Mouse (Mus musculus): ENCODE results near the gene Slc7a11. TPM values are rescaled to one million over a fixed set of nuclear protein-coding genes. Genes with fewer than 3 reads are reported as not detected.

Slc7a11 gene
- polyA plus RNA-seq, 1 experiment: 2.1 TPM

DNA sequence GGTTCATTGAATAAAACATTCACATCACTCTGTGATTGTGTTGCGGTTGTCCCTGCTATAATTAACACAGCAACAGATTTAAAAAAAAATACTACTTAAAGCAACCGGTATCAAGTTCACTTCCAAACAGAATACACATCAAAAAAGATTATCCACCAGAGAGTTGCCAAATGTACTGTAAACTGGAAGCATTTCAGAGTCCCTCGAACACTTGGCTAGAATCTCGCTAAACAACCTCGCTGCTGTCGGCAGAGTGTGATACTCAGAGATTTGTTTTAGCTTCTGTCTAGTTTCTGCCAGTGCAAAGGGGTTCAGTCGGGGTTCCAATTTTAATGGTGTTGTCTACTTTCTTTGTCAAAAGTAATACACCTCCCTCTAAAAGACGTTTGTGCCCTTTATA lies 118.9 kb downstream of the Slc7a11 start:
- no peak for DNase-seq
- 59% methylated on average over 8 of the region's 8 CpGs for WGBS
- Histone ChIP-seq H3K4me3 (replicated peaks; ENCODE audit: extremely low read depth, low read depth, low read length) (no peak overlapping the region), H3K4me1 (ENCODE audit: control insufficient read depth, insufficient read depth, low read length) (no peaks in the 10 kb centered on the region)
- TF ChIP-seq CTCF (IDR thresholded peaks at IDR 0.05; ENCODE audit: insufficient read depth, low read length): no peak
- TF ChIP-seq POLR2A (IDR thresholded peaks at IDR 0.05; ENCODE audit: borderline replicate concordance, extremely low read depth, low read depth, low read length): no peak

DNA sequence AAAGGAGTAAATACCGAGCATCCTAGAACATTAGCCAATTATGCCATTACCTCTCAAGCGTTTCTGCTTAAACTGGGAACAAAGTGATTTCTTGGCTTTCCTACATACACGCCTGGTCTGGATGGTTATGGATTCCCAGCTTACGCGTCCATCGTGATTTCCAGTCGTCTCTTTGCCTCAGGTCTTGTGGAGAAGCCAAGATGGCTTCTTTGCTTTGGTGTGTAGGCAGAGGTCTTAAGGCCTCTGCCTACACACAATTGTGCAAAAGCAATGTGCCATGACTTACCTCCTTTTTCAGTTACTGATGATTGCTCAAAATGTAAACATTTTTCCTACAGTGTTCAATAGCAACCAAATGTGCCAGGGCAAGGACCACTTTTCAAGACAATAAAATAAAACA lies 119.5 kb downstream of the Slc7a11 start:
- no peak for DNase-seq
- H3K4me1 ChIP-seq (ENCODE audit: control insufficient read depth, insufficient read depth, low read length): no peaks in the 10 kb centered on the region
- TF ChIP-seq CTCF (IDR thresholded peaks at IDR 0.05; ENCODE audit: insufficient read depth, low read length): no peak
- no peak overlapping the region for H3K4me3 ChIP-seq (replicated peaks; ENCODE audit: extremely low read depth, low read depth, low read length)
- 94% methylated on average over 7 of the region's 7 CpGs for WGBS

DNA sequence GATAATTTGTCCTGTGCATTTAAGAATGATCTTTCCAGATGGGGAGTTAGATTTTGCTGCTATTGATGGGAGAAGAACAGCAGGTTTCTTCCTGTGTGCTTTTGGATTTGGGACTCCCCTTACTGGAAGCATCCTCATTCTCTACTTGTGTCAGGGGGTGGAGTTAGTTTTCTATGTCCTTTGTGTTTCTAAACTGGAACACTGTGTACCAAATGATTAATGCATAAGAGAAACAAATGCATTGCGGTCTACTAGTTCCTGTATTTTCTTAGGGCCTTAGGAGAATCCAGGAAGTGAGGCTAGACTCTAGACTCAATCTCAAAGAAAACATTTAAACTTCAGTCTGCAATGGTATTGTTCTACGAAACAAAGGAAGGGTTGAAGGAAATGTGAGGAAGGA lies 122.6 kb downstream of the Slc7a11 start:
- H3K4me1 ChIP-seq (ENCODE audit: control insufficient read depth, insufficient read depth, low read length): no peaks in the 10 kb centered on the region
- no peak for DNase-seq
- 54% methylated on average over 2 of the region's 2 CpGs for WGBS
- no peak for TF ChIP-seq POLR2A (IDR thresholded peaks at IDR 0.05; ENCODE audit: borderline replicate concordance, extremely low read depth, low read depth, low read length)
- no peak for TF ChIP-seq CTCF (IDR thresholded peaks at IDR 0.05; ENCODE audit: insufficient read depth, low read length)
- H3K4me3 ChIP-seq (replicated peaks; ENCODE audit: extremely low read depth, low read depth, low read length): no peak overlapping the region

DNA sequence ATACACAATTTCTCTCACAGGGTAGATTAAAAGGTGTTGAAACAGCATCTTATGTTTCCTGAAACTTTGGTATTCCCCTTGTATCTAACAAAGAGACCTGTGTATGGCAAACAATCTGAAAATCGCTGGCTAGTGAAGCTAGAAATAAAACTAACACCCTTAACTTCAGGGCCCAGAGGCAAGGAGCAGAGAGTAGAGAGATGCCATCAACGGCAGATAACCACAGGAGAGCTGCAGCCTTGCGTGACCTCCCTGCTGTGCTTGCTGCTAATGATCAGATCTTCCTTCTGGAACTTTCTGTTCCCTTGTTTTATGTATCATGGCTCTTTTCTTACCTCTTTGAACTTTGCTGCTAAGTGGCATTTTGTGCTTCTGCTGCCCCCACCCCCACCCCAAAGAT lies 125.3 kb downstream of the Slc7a11 start:
- 68% methylated on average over 3 of the region's 3 CpGs for WGBS
- DNase-seq: no peak
- TF ChIP-seq POLR2A (IDR thresholded peaks at IDR 0.05; ENCODE audit: borderline replicate concordance, extremely low read depth, low read depth, low read length): no peak
- TF ChIP-seq CTCF (IDR thresholded peaks at IDR 0.05; ENCODE audit: insufficient read depth, low read length): no peak
- Histone ChIP-seq H3K4me3 (replicated peaks; ENCODE audit: extremely low read depth, low read depth, low read length) (no peak overlapping the region), H3K4me1 (ENCODE audit: control insufficient read depth, insufficient read depth, low read length) (no peaks in the 10 kb centered on the region)

DNA sequence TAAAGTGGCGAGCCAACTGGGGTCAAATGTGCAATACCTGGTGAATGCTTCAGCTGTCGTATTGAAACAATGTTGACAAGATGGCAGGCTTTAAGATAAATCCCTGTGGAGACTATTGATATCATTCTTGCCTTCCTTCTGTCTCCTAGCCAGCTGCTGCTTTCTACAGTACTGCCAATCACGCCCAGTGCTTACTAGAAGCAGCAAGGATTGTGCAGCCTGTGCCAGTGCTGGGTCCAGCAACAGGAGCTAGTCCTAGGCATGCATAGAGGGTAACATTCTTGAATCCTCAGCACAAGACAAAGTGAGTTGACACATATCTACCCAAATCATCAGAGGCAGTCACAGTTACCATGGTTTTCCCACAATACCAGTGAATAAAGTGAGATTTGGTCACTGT lies 129.6 kb downstream of the Slc7a11 start:
- no peak for TF ChIP-seq CTCF (IDR thresholded peaks at IDR 0.05; ENCODE audit: insufficient read depth, low read length)
- TF ChIP-seq POLR2A (IDR thresholded peaks at IDR 0.05; ENCODE audit: borderline replicate concordance, extremely low read depth, low read depth, low read length): no peak
- no peak for DNase-seq
- 80% methylated on average over 3 of the region's 3 CpGs for WGBS
- no peak overlapping the region for H3K4me3 ChIP-seq (replicated peaks; ENCODE audit: extremely low read depth, low read depth, low read length)
- no peaks in the 10 kb centered on the region for H3K4me1 ChIP-seq (ENCODE audit: control insufficient read depth, insufficient read depth, low read length)

DNA sequence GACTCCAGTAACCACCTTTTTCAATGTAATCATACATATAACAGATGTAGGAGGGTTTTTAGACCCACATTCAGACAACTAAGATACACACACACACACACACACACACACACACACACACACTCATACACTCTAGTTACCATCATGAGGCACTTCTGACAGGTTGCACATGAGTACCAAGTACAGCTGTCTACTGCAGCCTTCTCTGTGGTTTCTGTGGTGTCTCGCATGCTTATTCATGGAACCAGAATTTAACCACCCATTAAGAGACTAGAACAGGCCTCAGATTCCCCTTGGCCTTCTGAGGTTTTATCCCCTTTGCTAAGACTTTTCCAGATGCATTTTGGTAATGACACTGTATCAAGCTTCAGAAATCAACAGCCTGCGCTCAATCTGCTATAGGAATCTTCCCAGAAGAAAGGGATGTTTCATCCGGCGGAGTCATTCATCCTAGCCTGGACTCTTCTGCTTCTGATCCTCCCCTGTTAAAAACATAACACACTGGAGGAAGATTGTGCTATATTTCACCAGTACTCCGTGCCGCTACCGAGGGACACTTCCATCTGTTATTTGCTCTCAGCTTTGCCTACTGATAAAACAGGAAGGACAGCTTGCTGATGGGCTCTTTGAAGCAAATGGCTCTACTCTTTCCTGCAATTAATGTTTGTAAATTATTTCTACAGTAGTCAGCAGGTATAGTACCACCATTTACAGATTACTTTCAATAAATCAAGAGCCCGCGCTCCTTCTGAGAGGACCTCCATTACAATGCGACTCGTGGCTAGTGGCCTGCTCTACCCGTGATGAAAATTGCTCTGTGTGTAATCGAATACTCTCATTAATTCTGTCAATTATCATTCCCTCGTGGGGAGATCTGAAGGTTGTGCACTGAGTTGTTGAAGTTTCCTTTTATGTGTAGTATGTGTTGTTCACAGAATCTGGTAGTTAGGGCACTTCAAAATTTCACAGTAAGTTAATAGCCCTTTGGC lies 135.8 kb downstream of the Slc7a11 start:
- DNase-seq: no peak
- 75% methylated on average over 14 of the region's 14 CpGs for WGBS

DNA sequence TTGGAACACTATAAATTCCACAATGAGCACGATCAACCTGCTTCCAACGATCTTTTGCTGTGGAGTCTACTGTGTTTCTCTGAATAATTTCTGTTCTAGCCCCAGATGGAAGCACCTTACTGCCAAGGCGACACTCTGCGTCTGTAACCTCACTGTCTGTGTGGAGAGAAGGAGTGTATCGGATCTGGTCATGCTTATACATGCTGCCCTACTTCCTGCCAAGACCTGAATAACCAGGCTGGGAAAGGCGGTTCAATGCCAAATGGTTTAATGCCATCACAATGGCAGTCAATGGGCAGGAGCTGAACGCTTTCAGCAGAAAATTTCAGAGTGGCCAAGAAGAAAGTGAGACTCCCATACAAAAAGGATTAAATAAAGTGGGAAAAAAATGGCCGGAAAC lies 137.1 kb downstream of the Slc7a11 start:
- 87% methylated on average over 8 of the region's 8 CpGs for WGBS
- H3K4me1 ChIP-seq (ENCODE audit: control insufficient read depth, insufficient read depth, low read length): no peaks in the 10 kb centered on the region
- TF ChIP-seq POLR2A (IDR thresholded peaks at IDR 0.05; ENCODE audit: borderline replicate concordance, extremely low read depth, low read depth, low read length) (no peak), CTCF (IDR thresholded peaks at IDR 0.05; ENCODE audit: insufficient read depth, low read length) (no peak)
- DNase-seq: no peak
- no peak overlapping the region for H3K4me3 ChIP-seq (replicated peaks; ENCODE audit: extremely low read depth, low read depth, low read length)

More for the DNA sequence above, 135.8 kb downstream of the Slc7a11 start:
- Histone ChIP-seq H3K4me3 (replicated peaks; ENCODE audit: extremely low read depth, low read depth, low read length) (no peak overlapping the region), H3K4me1 (ENCODE audit: control insufficient read depth, insufficient read depth, low read length) (no peaks in the 10 kb centered on the region)
- TF ChIP-seq POLR2A (IDR thresholded peaks at IDR 0.05; ENCODE audit: borderline replicate concordance, extremely low read depth, low read depth, low read length) (no peak), CTCF (IDR thresholded peaks at IDR 0.05; ENCODE audit: insufficient read depth, low read length) (no peak)

DNA sequence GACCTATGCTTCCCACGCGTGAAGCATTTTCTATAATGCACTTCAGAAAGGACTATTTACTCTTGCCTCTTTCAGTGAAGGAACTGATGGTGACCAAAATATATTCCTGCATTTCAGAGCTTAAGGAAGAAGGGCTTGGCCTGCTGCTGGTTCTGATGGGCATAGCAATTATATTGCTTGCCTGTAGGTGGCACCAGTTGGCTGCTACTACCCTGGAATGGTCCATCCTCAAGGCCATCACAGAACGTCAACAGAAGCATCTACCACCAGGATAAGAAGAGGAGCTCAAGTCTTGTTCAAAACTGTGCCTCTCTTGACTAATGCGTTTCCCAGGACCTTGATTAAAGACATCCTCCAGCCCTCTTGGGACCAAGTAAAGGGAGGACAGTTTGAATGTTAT lies 139.3 kb downstream of the Slc7a11 start:
- peak; percentile 21 for DNase-seq
- WGBS: 57% methylated on average over 4 of the region's 4 CpGs
- TF ChIP-seq CTCF (IDR thresholded peaks at IDR 0.05; ENCODE audit: insufficient read depth, low read length) (peak; percentile 77), POLR2A (IDR thresholded peaks at IDR 0.05; ENCODE audit: borderline replicate concordance, extremely low read depth, low read depth, low read length) (no peak)
- Histone ChIP-seq H3K4me3 (replicated peaks; ENCODE audit: extremely low read depth, low read depth, low read length) (no peak overlapping the region), H3K4me1 (ENCODE audit: control insufficient read depth, insufficient read depth, low read length) (no peaks in the 10 kb centered on the region)

DNA sequence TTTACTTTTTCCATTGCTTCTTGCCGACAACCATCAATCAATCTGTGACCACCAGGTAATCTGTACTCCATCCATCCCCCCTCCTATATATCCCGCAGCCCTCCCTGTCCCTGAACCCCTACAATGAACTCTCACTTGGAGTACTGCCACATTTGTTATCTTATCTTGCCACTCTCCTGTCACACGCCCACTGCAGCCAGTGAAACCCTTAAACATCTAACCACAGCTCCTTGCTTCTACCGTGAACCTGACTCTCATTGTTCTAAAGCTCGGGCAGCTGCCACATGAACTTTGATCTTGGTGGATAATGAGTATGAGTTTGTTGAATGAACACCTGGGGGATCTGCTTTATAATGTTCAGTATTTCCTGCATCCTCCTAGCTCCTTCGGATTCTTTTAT lies 140.8 kb downstream of the Slc7a11 start:
- no peak for TF ChIP-seq POLR2A (IDR thresholded peaks at IDR 0.05; ENCODE audit: borderline replicate concordance, extremely low read depth, low read depth, low read length)
- no peak for TF ChIP-seq CTCF (IDR thresholded peaks at IDR 0.05; ENCODE audit: insufficient read depth, low read length)
- H3K4me1 ChIP-seq (ENCODE audit: control insufficient read depth, insufficient read depth, low read length): no peaks in the 10 kb centered on the region
- no peak overlapping the region for H3K4me3 ChIP-seq (replicated peaks; ENCODE audit: extremely low read depth, low read depth, low read length)
- 30% methylated on average over 6 of the region's 6 CpGs for WGBS
- DNase-seq: no peak

DNA sequence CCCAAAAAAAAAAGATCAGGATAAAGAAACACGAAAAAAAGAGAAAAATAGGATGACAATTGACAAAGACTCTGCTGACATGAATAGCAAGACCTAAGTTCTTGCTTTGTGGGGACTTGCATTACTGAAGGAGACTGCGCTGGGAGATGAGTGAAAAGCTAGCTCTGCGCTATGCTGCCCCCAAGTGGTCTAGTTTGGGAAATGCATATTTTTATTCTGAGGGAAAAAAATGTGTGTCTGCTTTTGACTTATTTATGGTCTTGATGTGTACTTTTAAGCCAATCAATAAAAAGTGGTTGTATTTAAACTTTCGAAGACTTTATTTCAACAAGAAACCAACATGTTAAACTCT lies 142.5 kb downstream of the Slc7a11 start:
- TF ChIP-seq CTCF (IDR thresholded peaks at IDR 0.05; ENCODE audit: insufficient read depth, low read length) (peak; percentile 70), POLR2A (IDR thresholded peaks at IDR 0.05; ENCODE audit: borderline replicate concordance, extremely low read depth, low read depth, low read length) (no peak)
- no peak overlapping the region for H3K4me3 ChIP-seq (replicated peaks; ENCODE audit: extremely low read depth, low read depth, low read length)
- 6% methylated on average over 4 of the region's 4 CpGs for WGBS
- DNase-seq: no peak
- no peaks in the 10 kb centered on the region for H3K4me1 ChIP-seq (ENCODE audit: control insufficient read depth, insufficient read depth, low read length)
